Mouse (Mus musculus) forebrain, embryonic 12.5 days (tissue): Measurements from ENCODE around the gene L3mbtl4. TPM values are rescaled to one million over a fixed set of nuclear protein-coding genes. Genes with fewer than 3 reads are reported as not detected.

Source experiments
- ATAC-seq: fragments of 200-750 bp; cut with Nextera tagmentation; 2 replicates; pipeline ENCODE4 v1.8.0; 2017; ENCODE audit warnings: moderate TSS enrichment; ENCODE audit not compliant: low FRiP score
- H3K27ac ChIP-seq: fragments of 300-500 bp; sonication (generic); 2 replicates; pipeline ENCODE4 v1.5.1; 2016; ENCODE audit warnings: mild to moderate bottlenecking
- H3K27me3 ChIP-seq: fragments of 300-500 bp; sonication (generic); 2 replicates; pipeline ENCODE4 v1.6.1; 2016; ENCODE audit warnings: mild to moderate bottlenecking
- H3K36me3 ChIP-seq: fragments of 300-500 bp; sonication (generic); replicated peaks from 2 replicates; pipeline ENCODE4 v1.6.1; 2016; ENCODE audit warnings: mild to moderate bottlenecking
- H3K4me1 ChIP-seq: fragments of 300-500 bp; sonication (generic); 2 replicates; pipeline ENCODE4 v1.6.1; 2016
- H3K4me2 ChIP-seq: fragments of 300-500 bp; sonication (generic); 2 replicates; pipeline ENCODE4 v1.6.1; 2016; ENCODE audit warnings: mild to moderate bottlenecking, moderate library complexity
- H3K4me3 ChIP-seq: fragments of 300-500 bp; sonication (generic); replicated peaks from 2 replicates; pipeline ENCODE4 v1.5.1; 2016; ENCODE audit warnings: mild to moderate bottlenecking
- H3K9ac ChIP-seq: fragments of 300-500 bp; sonication (generic); 2 replicates; pipeline ENCODE4 v1.6.1; 2016; ENCODE audit warnings: mild to moderate bottlenecking
- H3K9me3 ChIP-seq: fragments of 300-500 bp; sonication (generic); 2 replicates; pipeline ENCODE4 v1.6.1; 2016
- WGBS: fragments of 180-500 bp; shearing (Covaris S2); methylation state at CpG from one replicate; pipeline ENCODE4 v1.1.7; 2016; 5-methylcytosine and 5-hydroxymethylcytosine counted together
- polyA plus RNA-seq: library from polyadenylated mRNA; unstranded; fragments of >200 nt; fragmentation: Nextera tagmentation; extraction: Ambion mirVana; gene quantifications from 2 replicates; pipeline ENCODE4 v1.2.1, GENCODE M21; 2016

L3mbtl4 gene
- polyA plus RNA-seq, 1 experiment from 2014 or later, result 0.23 TPM

DNA sequence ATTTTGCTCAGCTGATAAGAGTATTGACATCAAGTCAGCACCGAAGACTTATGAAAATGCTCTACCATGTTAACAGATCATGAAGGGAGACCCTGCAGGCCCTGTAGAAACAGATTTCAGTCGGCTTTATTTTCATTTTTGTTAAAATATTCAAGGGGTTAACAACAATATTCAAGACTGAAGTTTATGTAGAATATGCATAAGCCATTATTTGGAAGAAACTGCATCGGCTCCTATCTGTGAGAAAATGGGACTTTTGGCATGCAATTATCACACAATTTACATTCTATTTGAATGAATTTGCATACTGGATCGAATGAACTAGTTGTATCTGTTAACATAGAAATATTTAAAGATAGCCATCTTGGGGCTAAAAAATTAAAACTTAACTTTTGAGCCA lies 318.0 kb downstream of the L3mbtl4 start:
- Histone ChIP-seq H3K4me3 (no peak overlapping the region), H3K27ac (no peak overlapping the region), H3K4me2 (no peak overlapping the region), H3K27me3 (no peaks in the 10 kb centered on the region; the same call in 1 of the 2 replicates), H3K36me3 (no peaks in the 10 kb centered on the region), H3K9ac (no peak overlapping the region), H3K4me1 (no peaks in the 10 kb centered on the region), H3K9me3 (no peaks in the 10 kb centered on the region)
- WGBS, result 79% methylated on average over 4 of the region's 4 CpGs
- no peak for ATAC-seq

DNA sequence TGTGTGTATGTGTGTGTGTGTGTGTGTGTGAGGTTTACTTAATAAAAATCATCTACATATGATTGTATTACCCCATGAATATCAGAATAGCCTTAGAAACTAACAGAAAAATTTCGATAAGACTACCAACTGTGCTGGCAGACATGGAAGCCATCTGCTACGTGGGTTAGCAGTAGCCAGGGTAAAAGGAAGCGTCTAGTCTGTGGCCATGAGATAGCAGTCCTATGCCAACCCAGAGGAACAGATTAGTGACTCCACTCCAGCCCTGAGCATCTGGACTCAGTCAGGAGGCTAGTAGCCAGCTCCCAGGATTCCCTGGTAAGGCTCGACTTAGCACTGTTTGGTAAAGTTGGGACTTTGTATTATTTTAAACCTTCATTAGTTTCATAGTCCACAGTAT lies 329.1 kb downstream of the L3mbtl4 start:
- Histone ChIP-seq H3K9ac (no peak overlapping the region), H3K4me3 (no peak overlapping the region), H3K4me1 (no peaks in the 10 kb centered on the region), H3K27me3 (no peaks in the 10 kb centered on the region), H3K27ac (no peak overlapping the region), H3K4me2 (no peak overlapping the region), H3K9me3 (no peaks in the 10 kb centered on the region), H3K36me3 (no peaks in the 10 kb centered on the region)
- WGBS, result 81% methylated on average over 4 of the region's 4 CpGs
- no peak for ATAC-seq

DNA sequence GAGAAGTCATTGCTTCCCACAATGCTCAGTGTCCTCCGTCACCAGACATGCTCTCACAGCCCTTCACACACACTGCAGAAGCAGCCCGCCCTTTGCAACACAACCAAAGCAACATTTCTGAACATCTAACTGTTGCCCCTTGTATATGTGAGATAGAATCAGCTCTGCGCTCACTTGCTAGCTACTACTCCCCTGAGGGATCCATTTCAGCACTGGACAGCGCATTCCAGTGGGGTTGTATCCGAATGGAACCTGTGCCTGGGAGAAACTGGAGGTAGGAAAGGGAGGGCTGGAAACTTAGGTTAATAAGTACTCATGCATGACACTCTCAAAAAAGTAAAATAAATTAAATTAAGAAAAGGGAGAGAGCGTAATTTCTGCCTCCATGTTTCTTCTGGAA lies 334.1 kb downstream of the L3mbtl4 start:
- no peaks in the 10 kb centered on the region for H3K36me3 ChIP-seq
- no peak overlapping the region for H3K9ac ChIP-seq
- H3K27me3 ChIP-seq, result no peaks in the 10 kb centered on the region
- H3K4me1 ChIP-seq, result no peaks in the 10 kb centered on the region
- no peak for ATAC-seq
- WGBS, result 55% methylated on average over 6 of the region's 6 CpGs
- no peak overlapping the region for H3K4me3 ChIP-seq
- no peak overlapping the region for H3K4me2 ChIP-seq
- H3K9me3 ChIP-seq, result no peaks in the 10 kb centered on the region
- no peak overlapping the region for H3K27ac ChIP-seq

DNA sequence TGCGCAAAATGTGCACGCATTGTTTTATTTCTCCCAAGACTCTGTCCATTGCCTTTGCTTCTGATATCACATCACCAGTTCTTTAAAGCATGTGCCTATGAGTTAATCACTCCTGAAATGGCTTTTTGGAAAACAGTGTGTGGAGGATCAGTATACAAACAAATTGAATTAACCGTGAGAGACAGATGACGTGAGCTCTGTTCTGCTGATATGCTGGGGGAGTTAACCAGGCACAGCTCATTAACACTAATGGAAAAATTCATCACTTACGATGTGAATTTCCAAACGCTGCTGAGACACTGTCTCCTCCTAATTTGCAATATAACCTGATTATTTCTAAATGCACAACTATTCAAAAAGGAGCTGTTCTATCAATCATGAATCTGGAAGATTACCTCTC lies 337.6 kb downstream of the L3mbtl4 start:
- ATAC-seq, result no peak
- no peaks in the 10 kb centered on the region for H3K27me3 ChIP-seq
- no peaks in the 10 kb centered on the region for H3K4me1 ChIP-seq
- H3K9ac ChIP-seq, result no peak overlapping the region
- 74% methylated on average over 6 of the region's 6 CpGs for WGBS
- H3K36me3 ChIP-seq, result no peaks in the 10 kb centered on the region
- no peaks in the 10 kb centered on the region for H3K9me3 ChIP-seq
- H3K4me2 ChIP-seq, result no peak overlapping the region
- H3K27ac ChIP-seq, result no peak overlapping the region
- no peak overlapping the region for H3K4me3 ChIP-seq

DNA sequence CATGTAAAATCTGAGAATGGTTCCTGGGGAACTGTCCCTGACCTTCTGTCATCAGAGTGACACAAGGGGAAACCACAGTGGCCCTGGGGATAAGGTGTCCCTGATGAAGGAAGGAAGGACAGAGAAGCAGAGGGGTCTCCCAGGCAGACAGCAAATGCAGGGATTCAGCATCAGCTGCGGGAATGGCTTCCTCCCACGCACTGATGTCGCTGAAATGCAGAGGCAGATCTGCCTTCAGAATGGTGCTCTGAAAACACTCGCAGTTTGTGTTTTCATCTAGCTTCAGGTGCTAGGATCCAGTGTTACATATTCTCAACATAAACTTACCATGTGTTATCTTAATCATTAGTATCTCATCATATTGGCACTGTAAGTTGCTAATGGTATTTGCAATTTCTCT lies 351.7 kb downstream of the L3mbtl4 start:
- no peaks in the 10 kb centered on the region for H3K27me3 ChIP-seq
- no peaks in the 10 kb centered on the region for H3K4me1 ChIP-seq
- 85% methylated on average over 4 of the region's 4 CpGs for WGBS
- H3K27ac ChIP-seq, result no peak overlapping the region
- H3K9ac ChIP-seq, result no peak overlapping the region
- ATAC-seq, result no peak
- no peaks in the 10 kb centered on the region for H3K9me3 ChIP-seq
- no peak overlapping the region for H3K4me2 ChIP-seq
- H3K36me3 ChIP-seq, result no peaks in the 10 kb centered on the region
- H3K4me3 ChIP-seq, result no peak overlapping the region

DNA sequence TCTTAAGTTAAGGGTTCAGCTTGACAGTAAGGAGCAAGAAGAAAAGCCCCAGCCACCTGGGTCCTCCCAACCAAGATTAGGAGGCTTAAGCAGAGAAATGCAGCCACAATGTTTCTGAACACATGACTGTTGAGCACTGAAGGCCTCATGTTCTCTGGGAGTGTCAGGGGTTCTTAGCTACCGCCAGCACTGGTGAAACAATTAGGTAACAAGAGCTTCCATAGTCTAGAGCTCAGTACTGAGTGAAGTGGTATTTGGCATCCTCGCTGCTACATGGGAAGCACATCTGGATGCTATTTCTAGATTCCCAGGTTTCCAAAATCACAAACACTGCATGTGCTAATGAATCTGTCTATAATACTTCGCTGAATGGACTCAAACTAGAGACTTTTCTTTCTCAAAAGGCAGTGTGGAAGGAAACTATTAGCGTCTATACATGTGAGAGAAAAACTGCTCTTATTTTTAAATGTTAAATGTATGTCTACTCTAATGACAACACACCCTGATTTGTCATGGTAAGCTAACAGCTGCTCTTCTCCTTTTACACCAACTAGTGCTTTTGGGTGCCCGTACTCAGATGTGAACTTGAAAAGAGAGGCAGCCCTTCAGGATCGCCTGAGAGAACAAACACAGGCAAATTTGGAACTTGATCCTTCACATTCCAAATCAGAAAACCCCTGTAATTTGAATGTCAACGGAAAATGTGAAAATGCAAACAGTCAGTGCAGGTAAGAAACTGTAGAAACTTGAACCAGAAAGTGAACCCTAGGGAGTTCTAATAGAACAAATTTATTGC lies 356.2 kb downstream of the L3mbtl4 start:
- Histone ChIP-seq H3K4me2 (no peak overlapping the region), H3K4me1 (no peaks in the 10 kb centered on the region), H3K9ac (no peak overlapping the region), H3K36me3 (no peaks in the 10 kb centered on the region), H3K27ac (no peak overlapping the region), H3K9me3 (no peaks in the 10 kb centered on the region), H3K4me3 (no peak overlapping the region), H3K27me3 (no peaks in the 10 kb centered on the region)
- WGBS, result 68% methylated on average over 7 of the region's 7 CpGs
- no peak for ATAC-seq

DNA sequence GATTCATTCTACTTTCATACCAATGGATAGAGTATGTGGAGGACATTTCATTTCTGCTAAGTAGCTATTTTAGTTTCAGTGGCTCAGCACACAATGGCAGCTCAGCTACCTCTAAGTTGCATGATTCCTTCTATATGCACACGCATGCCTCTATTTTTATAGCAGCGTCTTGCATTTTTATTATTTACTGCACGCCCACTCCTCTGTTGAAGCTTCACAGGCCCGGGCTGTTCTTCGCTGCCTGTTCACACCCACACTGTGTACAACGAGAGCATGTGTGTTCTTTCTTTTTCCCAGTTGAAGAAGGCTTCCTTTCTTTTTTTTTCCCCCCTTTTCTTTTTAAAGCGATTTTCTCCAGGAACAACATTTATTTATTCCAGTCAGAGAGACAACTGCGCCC lies 357.8 kb downstream of the L3mbtl4 start:
- no peaks in the 10 kb centered on the region for H3K36me3 ChIP-seq
- 92% methylated on average over 8 of the region's 8 CpGs for WGBS
- H3K4me3 ChIP-seq, result no peak overlapping the region
- no peak overlapping the region for H3K4me2 ChIP-seq
- H3K4me1 ChIP-seq, result no peaks in the 10 kb centered on the region
- H3K9ac ChIP-seq, result no peak overlapping the region
- no peak overlapping the region for H3K27ac ChIP-seq
- H3K9me3 ChIP-seq, result no peaks in the 10 kb centered on the region
- no peak for ATAC-seq
- H3K27me3 ChIP-seq, result no peaks in the 10 kb centered on the region

DNA sequence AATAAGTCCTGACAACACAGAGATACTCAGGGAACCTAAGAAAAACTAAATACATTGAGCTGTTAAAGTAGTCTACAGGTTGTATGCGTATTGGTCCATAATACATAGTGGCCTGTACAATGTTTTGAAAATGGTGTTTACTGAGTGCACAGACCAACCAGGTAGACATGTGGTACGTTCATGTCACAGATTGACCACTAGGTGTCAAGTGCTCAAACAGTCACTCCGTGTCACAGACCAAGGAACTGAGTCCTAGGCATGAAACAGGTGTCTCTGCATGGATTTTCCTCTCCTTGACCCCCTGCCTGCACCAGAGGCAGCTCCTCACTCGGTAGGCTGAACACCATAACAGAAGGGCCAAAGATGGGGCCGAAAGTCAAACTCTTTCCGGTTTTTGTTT lies 366.6 kb downstream of the L3mbtl4 start:
- no peaks in the 10 kb centered on the region for H3K27me3 ChIP-seq
- H3K4me3 ChIP-seq, result no peak overlapping the region
- no peaks in the 10 kb centered on the region for H3K9me3 ChIP-seq
- no peaks in the 10 kb centered on the region for H3K36me3 ChIP-seq
- H3K4me1 ChIP-seq, result no peaks in the 10 kb centered on the region
- whole genome bisulfite sequencing, result 73% methylated on average over 6 of the region's 6 CpGs
- no peak overlapping the region for H3K27ac ChIP-seq
- H3K4me2 ChIP-seq, result no peak overlapping the region
- H3K9ac ChIP-seq, result no peak overlapping the region
- ATAC-seq, result no peak

DNA sequence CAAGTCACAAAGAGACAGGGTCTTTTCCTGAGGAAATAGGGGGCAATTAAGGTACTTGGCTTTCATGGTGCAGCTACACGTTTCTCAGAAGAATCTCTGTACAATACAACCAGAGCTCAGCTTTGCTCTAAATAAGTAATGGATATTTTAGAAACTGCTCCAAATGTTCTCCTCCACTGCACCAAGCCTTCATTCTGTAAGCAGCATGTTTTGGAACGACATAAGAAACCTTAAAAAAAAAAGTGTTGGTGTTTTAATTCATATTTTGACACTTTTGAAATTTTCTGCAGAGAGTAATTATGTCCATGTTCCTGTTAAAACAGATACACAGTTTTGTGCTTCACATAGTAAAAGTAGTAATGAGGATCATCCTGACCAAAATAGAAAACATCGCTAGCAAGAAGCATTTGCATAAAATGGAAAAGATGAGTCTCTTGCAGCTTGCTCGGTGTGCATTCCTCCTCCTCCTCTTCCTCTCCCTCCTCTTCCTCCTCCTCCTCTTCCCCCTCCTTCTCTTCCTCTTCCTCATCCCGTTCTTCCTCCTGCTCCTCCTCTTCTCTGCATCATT lies 369.0 kb downstream of the L3mbtl4 start:
- Histone ChIP-seq H3K27ac (no peak overlapping the region), H3K9ac (no peak overlapping the region), H3K9me3 (no peaks in the 10 kb centered on the region), H3K36me3 (no peaks in the 10 kb centered on the region), H3K4me1 (no peaks in the 10 kb centered on the region), H3K27me3 (no peaks in the 10 kb centered on the region), H3K4me3 (no peak overlapping the region), H3K4me2 (no peak overlapping the region)
- 81% methylated on average over 5 of the region's 5 CpGs for WGBS
- no peak for ATAC-seq

DNA sequence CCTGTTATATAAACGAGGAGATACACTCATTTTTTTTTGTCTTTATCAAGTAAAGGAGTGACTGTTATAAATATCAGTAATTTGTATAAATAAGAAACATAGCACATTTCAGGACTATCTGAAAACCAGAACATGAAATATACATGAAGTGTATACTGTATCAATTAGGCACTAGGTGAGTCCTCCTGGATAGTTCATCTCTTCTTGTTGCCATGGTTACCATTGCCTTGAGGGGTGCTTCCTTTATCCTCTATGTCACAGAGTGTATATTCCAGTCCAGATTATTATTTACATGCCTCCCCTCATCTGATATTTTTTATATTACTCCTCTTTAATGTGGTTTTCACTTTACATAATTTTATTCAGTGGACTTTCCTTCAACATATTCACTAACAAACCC lies 392.9 kb downstream of the L3mbtl4 start:
- Histone ChIP-seq H3K4me1 (no peaks in the 10 kb centered on the region), H3K27me3 (no peaks in the 10 kb centered on the region), H3K4me2 (no peak overlapping the region), H3K9me3 (no peaks in the 10 kb centered on the region), H3K4me3 (no peak overlapping the region), H3K9ac (no peak overlapping the region), H3K27ac (no peak overlapping the region), H3K36me3 (no peaks in the 10 kb centered on the region)
- no peak for ATAC-seq
- WGBS, result 76% methylated on average over 1 of the region's 1 CpGs

DNA sequence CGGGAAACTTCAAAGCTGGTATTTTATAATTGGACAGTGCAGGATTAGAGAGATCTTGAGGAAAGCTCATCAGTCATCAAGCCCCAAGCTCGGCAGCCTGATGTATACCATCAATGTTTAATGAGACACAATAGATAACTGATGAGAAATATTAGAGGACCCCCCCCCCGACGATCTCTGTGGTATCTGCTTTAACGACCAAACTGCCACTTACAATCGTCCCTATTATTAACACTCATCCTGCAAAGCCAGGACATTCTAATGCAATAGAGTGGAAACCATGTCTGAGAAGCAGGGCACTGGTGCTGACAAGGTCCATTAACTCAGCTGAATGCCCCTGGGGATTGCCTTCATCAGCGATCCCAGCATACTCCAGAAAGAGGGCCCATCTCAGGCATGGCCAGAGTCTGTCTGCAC lies 398.5 kb downstream of the L3mbtl4 start:
- no peaks in the 10 kb centered on the region for H3K27me3 ChIP-seq
- 0 out of 2 replicates have a peak, but pooled peaks have one; percentile 30 for ATAC-seq
- no peak overlapping the region for H3K4me3 ChIP-seq
- no peak overlapping the region for H3K9ac ChIP-seq
- WGBS, result 19% methylated on average over 7 of the region's 7 CpGs
- no peak overlapping the region for H3K4me2 ChIP-seq
- H3K4me1 ChIP-seq, result no peaks in the 10 kb centered on the region
- no peaks in the 10 kb centered on the region for H3K36me3 ChIP-seq
- H3K27ac ChIP-seq, result no peak overlapping the region
- H3K9me3 ChIP-seq, result no peaks in the 10 kb centered on the region

DNA sequence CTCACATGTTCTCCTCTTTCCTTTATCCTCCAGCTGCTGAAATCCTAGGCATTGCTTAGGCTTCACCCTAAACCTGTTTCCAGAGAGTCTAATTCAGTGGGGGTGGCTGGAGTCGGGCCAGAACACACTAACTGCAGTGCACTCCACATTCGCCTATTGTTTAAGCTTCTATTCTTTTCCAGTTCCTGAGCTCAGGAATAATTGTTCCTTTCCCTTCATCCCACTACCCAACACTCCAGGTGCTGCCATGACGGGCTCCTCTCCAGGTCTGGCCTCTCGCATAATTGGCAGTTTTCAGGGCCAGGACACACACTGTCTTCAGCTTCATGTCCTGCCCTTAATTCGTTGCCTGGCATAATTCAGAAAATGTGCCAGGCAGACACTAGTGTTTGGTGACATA lies 437.1 kb downstream of the L3mbtl4 start:
- H3K27ac ChIP-seq, result no peak overlapping the region
- ATAC-seq, result no peak
- no peaks in the 10 kb centered on the region for H3K36me3 ChIP-seq
- H3K9ac ChIP-seq, result no peak overlapping the region
- no peaks in the 10 kb centered on the region for H3K9me3 ChIP-seq
- H3K4me2 ChIP-seq, result no peak overlapping the region
- H3K27me3 ChIP-seq, result no peaks in the 10 kb centered on the region
- H3K4me1 ChIP-seq, result no peaks in the 10 kb centered on the region
- H3K4me3 ChIP-seq, result no peak overlapping the region
- 69% methylated on average over 5 of the region's 5 CpGs for WGBS

DNA sequence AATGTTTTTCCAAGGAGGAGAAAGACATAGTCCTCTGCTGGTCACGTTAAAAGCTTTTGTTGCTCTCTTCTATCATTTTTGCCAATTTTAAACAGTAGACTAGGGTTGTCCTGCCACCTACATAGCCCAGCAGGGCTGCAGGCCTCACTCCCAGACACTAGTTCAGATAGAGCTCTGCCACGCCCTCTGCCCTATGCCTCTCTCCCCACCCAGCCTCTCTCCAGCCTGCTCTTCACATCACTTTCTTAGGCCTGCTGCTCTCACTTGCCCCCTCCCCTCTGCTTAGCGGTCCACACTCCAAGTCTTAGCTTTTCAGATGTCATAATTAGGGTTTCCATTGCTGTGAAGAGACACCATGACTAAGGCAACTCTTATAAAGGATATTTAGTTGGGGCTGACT lies 437.8 kb downstream of the L3mbtl4 start:
- H3K36me3 ChIP-seq, result no peaks in the 10 kb centered on the region
- no peaks in the 10 kb centered on the region for H3K27me3 ChIP-seq
- WGBS, result 93% methylated on average over 3 of the region's 3 CpGs
- no peak overlapping the region for H3K9ac ChIP-seq
- H3K27ac ChIP-seq, result no peak overlapping the region
- no peak overlapping the region for H3K4me3 ChIP-seq
- no peaks in the 10 kb centered on the region for H3K9me3 ChIP-seq
- H3K4me1 ChIP-seq, result no peaks in the 10 kb centered on the region
- no peak for ATAC-seq
- H3K4me2 ChIP-seq, result no peak overlapping the region
